Mouse (Mus musculus): Measurements from ENCODE around the gene Gm20390.
A peak's percentile ranks its signal among the peaks of the same experiment; 100 is the strongest.
"Not testable (repeated sequence)": the region's sequence is repeated elsewhere in the genome, so short reads cannot be mapped to it uniquely, and the experiment has no call there.

Gene Gm20390

DNA sequence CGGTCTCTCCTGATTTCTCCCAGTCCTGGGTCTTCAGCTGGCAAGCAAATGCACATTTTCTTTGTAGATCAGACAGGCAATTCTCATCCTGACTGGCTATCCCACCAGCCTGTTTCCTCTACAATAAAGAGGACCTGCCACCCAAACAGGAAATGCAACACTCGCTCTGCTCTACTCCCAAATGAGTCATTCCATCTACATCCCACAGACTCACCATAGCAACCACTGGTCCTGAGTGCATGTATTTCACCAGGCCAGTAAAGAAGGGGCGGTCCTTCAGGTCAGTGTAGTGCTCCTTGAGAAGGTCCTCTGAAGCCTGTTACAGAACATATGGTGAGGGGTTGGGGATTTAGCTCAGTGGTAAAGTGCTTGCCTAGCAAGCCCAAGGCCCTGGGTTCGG lies 5.1 kb downstream of the Gm20390 start:
- DNase-seq: no peak

DNA sequence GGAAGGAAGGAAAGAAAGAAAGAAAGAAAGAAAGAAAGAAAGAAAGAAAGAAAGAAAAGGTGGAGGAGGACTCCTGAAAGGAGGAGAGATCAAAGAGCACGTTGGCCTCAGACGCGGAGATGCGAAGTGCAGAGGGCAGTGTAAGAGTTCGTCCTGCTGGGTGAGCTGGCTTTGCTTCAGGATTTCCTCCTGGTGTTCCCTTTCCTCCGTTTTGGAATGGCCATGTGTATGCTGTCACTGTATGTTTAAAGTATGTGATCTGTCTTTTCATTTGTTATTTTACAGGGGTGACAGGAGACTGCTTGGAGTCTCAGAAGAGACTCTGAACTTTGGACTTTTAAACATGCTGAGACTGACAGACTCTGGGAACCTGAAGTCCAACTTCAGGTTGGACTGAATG lies 6.6 kb downstream of the Gm20390 start:
- no peak for DNase-seq

DNA sequence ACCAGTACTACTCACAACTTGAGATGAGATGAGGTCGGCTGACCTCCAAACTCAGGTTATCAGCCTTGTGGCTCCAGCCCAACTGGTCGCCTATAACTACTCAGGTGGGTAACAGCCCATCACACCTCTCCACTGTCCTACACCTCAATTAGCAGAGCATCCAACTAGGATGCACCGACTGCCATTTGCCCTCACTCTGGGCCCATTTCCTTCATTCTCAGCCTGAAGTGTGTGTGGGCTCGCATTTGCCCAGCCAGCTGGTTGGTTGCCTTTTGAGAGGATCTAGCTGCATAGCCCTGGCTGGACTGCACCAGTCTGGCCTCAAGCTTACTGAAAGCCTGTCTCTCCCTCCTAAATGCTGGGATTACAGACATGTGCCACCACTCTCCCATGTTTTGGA lies 10.3 kb downstream of the Gm20390 start:
- DNase-seq: no peak

- no peak for DNase-seq
Observed at GRCm38 (mm10) chr11:93957031-93957555, 11.0 kb downstream of the Gm20390 start.

DNA sequence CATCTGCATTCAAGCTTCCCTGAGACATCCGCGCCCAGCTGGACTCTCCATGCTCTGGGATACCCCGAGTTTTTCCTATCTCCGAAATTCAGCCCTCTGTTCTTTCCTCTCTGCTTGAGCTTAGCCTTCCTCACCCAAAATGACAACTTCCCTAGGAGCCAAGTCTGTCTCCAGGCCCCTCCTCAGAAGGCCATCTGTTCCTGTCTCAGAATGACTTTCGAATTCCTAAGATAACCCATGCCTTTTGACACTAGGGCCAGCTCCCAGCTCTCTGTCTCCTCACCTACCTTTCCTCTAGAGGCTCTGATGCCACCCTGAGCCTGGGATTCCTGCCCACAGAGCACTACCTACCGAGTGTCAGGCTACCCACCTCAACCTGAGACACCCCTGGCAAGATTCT lies 11.9 kb downstream of the Gm20390 start, which contains the start of gene Nme2:
TSS of gene Nme2 (minus strand) at position 101 of the 400 bp plus-strand sequence.
- DNase-seq: peak in 1 of 2 experiments; percentile 35

DNA sequence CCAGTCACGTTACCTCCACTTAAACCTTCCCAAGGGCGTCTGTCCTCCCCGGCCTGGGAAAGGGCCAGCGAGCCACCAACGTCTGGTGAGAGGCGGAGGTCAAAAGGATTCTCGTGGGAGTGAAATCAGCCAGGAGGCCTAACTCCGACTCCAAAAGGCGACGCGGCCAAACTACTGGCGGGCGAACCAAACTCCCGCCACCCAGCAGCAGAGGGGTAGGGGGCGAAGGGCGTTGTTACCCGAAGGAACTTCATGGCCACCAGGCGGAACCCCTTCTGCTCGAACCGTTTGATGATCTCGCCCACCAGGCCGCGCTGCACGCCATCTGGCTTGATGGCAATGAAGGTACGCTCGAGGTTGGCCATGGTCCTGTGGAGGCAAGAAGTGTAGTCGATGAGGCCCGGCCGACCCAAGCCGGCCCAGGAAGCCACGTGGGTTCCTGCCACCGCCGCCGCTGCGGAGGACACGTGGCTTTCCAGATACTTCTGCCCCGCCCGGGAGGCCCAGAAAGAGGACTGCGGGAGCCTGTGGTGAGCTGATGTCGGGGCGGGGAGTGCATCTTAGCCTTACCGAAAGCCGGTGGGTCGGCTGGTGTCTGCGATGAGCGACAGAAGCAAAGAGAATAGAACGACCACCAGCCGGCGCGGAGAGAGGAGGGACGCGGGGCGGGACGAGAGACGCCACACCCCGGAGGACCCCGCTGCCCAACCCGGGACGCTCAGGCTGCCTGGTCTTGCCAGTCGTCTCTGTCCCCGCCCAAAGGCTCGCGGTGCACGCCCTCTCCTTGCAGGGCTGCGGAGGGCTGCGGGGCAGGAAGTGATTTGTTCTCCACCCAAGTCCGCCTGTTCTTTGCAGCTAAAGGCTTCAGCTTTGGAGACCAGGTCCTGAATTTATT lies 12.6 kb downstream of the Gm20390 start:
- peak; percentile 89 for DNase-seq

DNA sequence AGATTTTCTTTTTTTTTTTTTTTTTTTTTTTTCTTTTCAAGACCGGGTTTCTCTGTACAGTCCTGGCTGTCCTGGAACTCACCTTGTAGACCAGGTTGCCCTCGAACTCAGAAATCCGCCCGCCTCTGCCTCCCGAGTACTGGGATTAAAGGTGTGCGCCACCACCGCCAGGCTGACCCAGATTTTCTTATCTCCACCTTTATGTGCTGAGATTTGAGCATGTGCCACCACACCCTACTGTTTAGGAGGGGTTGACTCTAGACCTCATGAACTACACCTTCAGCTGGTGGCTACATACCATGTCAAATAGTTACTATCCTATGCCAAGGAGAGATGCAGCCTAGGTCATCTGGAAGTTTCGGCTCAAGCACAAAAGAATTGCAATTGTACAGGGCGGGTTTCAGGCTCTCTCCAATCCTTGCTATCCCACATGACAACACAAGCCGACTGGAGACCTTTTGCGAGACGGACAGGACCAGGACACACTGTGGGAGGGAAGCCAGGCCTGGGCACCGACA lies 13.3 kb downstream of the Gm20390 start:
- peak in 1 of 2 experiments; percentile 42 for DNase-seq

DNA sequence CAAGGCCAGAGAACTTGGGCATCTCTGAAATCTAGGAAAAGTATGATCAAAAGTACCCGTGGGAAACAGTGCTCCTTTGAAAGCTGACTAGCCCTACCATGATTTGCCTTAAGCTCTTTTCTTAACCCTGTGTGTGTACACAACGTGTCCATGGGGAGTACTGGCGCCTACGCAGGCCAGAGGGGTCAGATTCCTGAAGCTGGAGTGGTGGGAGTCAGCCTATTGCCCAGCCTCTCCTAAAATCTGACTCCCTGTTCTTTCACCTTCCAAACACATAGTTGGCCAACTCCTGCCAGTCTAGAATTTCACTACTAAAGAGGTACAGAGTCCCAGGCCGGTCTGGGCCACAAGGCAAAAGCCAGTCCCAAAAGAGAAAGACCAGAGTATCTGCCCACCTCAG lies 15.7 kb downstream of the Gm20390 start:
- DNase-seq: no peak

GRCm38 (mm10) chr11:93950045-93950444 lies 18.0 kb downstream of the Gm20390 start:
- no peak for DNase-seq

DNA sequence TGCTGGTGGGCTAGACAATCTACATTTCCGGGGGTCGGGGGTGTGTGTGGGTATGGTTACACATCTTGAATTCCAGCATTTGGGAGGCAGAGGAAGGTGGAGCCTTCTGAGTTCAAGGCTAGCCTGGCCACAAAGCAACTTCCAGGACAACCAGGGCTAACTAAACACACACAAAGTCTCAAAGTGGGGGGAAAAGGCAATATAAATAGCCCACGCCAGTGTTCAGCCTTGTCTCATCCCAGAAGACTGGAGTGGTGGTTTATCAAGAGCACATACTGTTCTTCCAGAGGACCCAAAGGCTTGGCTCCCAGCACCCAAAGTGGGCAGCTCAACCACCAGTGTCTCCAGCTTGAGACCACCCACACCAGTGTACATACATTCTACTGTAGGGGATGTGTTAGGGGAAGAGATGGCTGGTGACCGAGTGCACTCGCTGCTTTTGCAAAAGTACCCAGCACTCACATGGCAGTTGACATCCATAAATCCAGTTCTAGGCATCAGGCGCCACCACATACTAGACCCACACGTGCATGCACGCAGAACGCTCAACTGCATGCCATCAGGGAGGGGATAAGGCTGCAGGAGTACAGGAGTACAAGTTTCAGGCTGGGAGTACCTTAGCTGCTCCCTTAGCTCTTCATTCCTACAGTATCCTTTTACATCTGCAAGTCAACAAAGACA lies 19.1 kb downstream of the Gm20390 start:
- no peak for DNase-seq

DNA sequence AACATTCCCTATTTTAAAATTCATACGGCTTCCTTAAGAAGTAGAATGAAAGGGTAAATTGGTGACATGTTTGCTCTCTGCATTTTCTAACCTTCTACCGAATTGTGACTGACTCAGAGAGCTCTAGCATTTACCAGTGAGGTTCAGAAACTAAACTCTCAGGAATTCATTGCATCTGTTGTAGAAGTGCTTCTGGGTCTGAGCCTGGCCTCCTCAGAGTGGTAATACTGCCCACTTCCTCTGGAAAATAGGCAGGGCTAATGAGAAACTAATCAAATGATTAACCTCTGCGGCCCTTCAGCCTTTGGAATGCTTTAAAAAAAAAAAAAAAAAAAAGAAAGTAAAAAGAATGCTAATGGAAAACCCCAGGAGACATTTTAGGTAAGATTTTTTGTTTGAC lies 23.1 kb downstream of the Gm20390 start:
- no peak for DNase-seq

DNA sequence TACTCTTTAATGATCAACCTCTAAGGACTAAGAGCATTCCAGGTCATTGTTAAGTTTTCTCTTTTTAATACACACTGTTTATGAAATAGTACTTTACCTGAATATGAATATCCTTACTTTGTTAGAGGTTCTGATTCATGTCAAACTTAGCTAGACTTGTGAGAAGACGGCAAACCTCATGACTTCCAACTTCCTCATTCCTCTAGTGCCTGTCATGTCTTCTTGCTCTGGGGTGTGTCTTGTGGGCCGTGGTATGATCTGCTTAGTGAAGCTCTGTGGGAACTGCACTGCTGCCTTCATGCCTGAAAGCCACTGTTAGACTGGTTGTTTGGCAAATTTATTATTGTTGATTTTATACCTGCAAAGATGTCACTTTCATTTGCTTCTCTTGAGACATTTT lies 27.2 kb downstream of the Gm20390 start:
- DNase-seq: no peak

GRCm38 (mm10) chr11:93929106-93929505 lies 39.0 kb downstream of the Gm20390 start:
- DNase-seq: no peak

- DNase-seq: not testable (repeated sequence)
Observed at GRCm38 (mm10) chr11:93915019-93915418, 53.1 kb downstream of the Gm20390 start.

GRCm38 (mm10) chr11:93911603-93912002 lies 56.5 kb downstream of the Gm20390 start:
- no peak for DNase-seq

DNA sequence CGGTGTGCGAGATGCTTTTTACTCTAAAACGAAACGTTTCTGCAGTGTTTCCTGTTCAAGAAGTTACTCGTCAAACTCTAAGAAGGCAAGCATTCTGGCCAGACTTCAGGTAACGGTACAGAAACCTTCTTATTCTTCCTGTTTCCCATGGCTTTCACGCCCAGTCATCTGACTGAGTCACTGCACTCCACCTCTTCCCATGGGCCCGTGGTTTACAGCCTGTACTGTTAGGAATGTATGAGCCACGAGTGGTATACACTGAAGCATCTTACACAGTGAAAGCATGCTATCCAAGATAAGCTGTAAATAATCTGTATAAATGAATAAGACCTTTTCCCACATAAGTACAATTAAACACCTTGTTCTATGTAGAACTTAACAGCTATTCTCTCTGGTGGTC lies 59.3 kb downstream of the Gm20390 start:
- DNase-seq: no peak

DNA sequence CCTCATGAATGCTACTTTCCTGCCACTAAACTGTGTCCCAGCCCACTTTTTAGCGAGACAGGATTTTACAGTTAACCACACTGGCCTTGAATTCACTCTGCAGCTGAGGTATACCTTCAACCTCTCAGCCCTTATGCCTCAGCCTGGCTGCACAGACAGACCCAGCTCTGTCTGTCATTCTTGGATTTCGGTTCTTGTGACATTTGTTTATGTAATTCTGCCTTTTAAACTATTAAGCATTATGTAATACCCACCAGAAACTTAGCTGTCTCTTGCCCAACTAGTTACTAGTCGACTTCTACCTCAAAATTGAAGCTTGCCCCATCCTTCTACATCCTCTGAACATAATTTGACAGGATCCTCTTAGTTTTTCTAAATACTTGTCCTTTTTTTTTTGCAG lies 60.3 kb downstream of the Gm20390 start:
- no peak for DNase-seq

DNA sequence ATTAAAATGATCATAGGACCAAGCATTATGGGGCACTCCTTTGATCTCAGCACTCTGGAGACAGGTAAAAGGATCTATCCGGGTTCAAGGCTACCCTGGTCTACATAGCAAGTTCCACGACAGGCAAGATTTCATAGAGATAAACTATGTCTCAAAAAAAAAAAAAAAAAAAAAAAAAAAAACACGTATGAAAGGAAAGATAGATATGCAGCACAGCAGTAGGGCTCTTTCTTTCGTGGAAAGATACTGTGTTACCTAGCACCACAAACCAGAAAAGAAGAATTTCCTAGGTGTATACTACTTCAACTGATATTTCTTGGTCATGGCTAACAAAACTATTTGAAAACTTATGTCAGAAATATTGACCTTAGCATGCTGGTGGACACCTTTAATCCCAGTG lies 61.3 kb downstream of the Gm20390 start:
- DNase-seq: no peak

All from cerebellum, postnatal 14 days (tissue).